Mouse (Mus musculus) liver, postnatal 0 days (tissue): ENCODE results near the gene Tbc1d10c. TPM values are rescaled to one million over a fixed set of nuclear protein-coding genes. Genes with fewer than 3 reads are reported as not detected.

Source experiments
- ATAC-seq: fragments of 200-750 bp; cut with Nextera tagmentation; 2 replicates; pipeline ENCODE4 v1.8.0; 2017; ENCODE audit warnings: mild to moderate bottlenecking, moderate library complexity
- DNase-seq: peaks from one replicate; pipeline ENCODE4 v3.0.0-alpha.2; 2016
- H3K27ac ChIP-seq: fragments of 300-500 bp; sonication (generic); 2 replicates; pipeline ENCODE4 v1.5.1; 2014; ENCODE audit warnings: antibody characterized with exemption, moderate library complexity, mild to moderate bottlenecking, low read depth
- H3K27me3 ChIP-seq: fragments of 300-500 bp; sonication (generic); 2 replicates; pipeline ENCODE4 v1.6.1; 2014; ENCODE audit warnings: low read length, control low read depth, mixed read lengths; ENCODE audit not compliant: insufficient read depth
- H3K36me3 ChIP-seq: fragments of 300-500 bp; sonication (generic); replicated peaks from 2 replicates; pipeline ENCODE4 v1.6.1; 2014; ENCODE audit warnings: mild to moderate bottlenecking, control low read depth, low read length, moderate library complexity, mixed read lengths; ENCODE audit not compliant: insufficient read depth
- H3K4me1 ChIP-seq: fragments of 300-500 bp; sonication (generic); 2 replicates; pipeline ENCODE4 v1.6.1; 2014; ENCODE audit warnings: antibody characterized with exemption, mild to moderate bottlenecking, control low read depth; ENCODE audit not compliant: insufficient read depth
- H3K4me2 ChIP-seq: fragments of 300-500 bp; sonication (generic); 2 replicates; pipeline ENCODE4 v1.6.1; 2014; ENCODE audit warnings: low read depth, mild to moderate bottlenecking, low read length, moderate library complexity, mixed read lengths
- H3K4me3 ChIP-seq: fragments of 300-500 bp; sonication (generic); 2 replicates; pipeline ENCODE4 v1.5.1; 2014; ENCODE audit warnings: low read depth, low read length
- H3K9ac ChIP-seq: fragments of 300-500 bp; sonication (generic); replicated peaks from 2 replicates; pipeline ENCODE4 v1.6.1; 2014; ENCODE audit warnings: mild to moderate bottlenecking, moderate library complexity
- H3K9me3 ChIP-seq: fragments of 300-500 bp; sonication (generic); 2 replicates; pipeline ENCODE4 v1.6.1; 2016; ENCODE audit warnings: mild to moderate bottlenecking, control low read depth, low read length, mixed read lengths
- CTCF ChIP-seq: sonication (generic); IDR thresholded peaks from 2 replicates; pipeline ENCODE4 v1.5.1; 2016; ENCODE audit warnings: antibody characterized with exemption, low read depth
- EP300 ChIP-seq: IDR thresholded peaks from 2 replicates; pipeline ENCODE4 v1.6.1; 2016; ENCODE audit warnings: antibody characterized with exemption, low read depth, mild to moderate bottlenecking
- WGBS: fragments of 180-500 bp; shearing (Covaris S2); extraction: QIAGEN DNeasy Blood & Tissue Kit; methylation state at CpG from one replicate; pipeline ENCODE4 v1.1.7; 2014; ENCODE audit not compliant: insufficient replicate concordance; 5-methylcytosine and 5-hydroxymethylcytosine counted together
- polyA plus RNA-seq: library from polyadenylated mRNA; unstranded; fragments of >200 nt; fragmentation: Nextera tagmentation; extraction: Ambion mirVana; gene quantifications from 2 replicates; pipeline ENCODE4 v1.2.1, GENCODE M21; 2015

The Tbc1d10c gene
- polyA plus RNA-seq, 1 experiment from 2014 or later: 9.9 TPM

- Histone ChIP-seq H3K36me3 (peaks cover 47% of the 10 kb centered on the region), H3K9ac (no peak overlapping the region), H3K4me1 (peaks cover 33% of the 10 kb centered on the region), H3K27ac (no peak overlapping the region), H3K4me3 (no peak overlapping the region), H3K4me2 (no peak overlapping the region), H3K27me3 (no peaks in the 10 kb centered on the region), H3K9me3 (no peaks in the 10 kb centered on the region)
- no peak for ATAC-seq
- no peak for DNase-seq
- TF ChIP-seq EP300: no peak
- no peak for TF ChIP-seq CTCF
- 79% methylated on average over 8 of the region's 8 CpGs for WGBS
These were observed 38.4 kb downstream of the Tbc1d10c start for GRCm38 (mm10) chr19:4152445-4153231.

- Histone ChIP-seq H3K4me3 (no peak overlapping the region), H3K27me3 (no peaks in the 10 kb centered on the region), H3K9ac (no peak overlapping the region), H3K27ac (no peak overlapping the region), H3K9me3 (no peaks in the 10 kb centered on the region), H3K4me2 (no peak overlapping the region), H3K36me3 (peaks cover 40% of the 10 kb centered on the region), H3K4me1 (peaks cover 38% of the 10 kb centered on the region)
- 78% methylated on average over 5 of the region's 5 CpGs for WGBS
- TF ChIP-seq CTCF: no peak
- no peak for TF ChIP-seq EP300
- ATAC-seq: no peak
- no peak for DNase-seq
These were observed 39.2 kb downstream of the Tbc1d10c start for GRCm38 (mm10) chr19:4151898-4152297.

- no peak overlapping the region for H3K4me3 ChIP-seq
- H3K36me3 ChIP-seq: peaks cover 36% of the 10 kb centered on the region
- DNase-seq: no peak
- H3K4me2 ChIP-seq: no peak overlapping the region
- H3K9me3 ChIP-seq: no peaks in the 10 kb centered on the region
- H3K4me1 ChIP-seq: peaks cover 42% of the 10 kb centered on the region
- H3K27me3 ChIP-seq: no peaks in the 10 kb centered on the region
- no peak overlapping the region for H3K27ac ChIP-seq
- no peak for ATAC-seq
- 71% methylated on average over 4 of the region's 5 CpGs for WGBS
- no peak for TF ChIP-seq EP300
- TF ChIP-seq CTCF: no peak
- no peak overlapping the region for H3K9ac ChIP-seq
These were observed 39.6 kb downstream of the Tbc1d10c start for GRCm38 (mm10) chr19:4151488-4151860.

- H3K4me2 ChIP-seq: no peak overlapping the region
- peaks cover 30% of the 10 kb centered on the region for H3K36me3 ChIP-seq
- ATAC-seq (no peak), DNase-seq (no peak)
- WGBS: 88% methylated on average over 22 of the region's 22 CpGs
- no peaks in the 10 kb centered on the region for H3K27me3 ChIP-seq
- H3K9me3 ChIP-seq: no peaks in the 10 kb centered on the region
- H3K4me1 ChIP-seq: peaks cover 45% of the 10 kb centered on the region
- no peak overlapping the region for H3K27ac ChIP-seq
- no peak overlapping the region for H3K4me3 ChIP-seq
- no peak overlapping the region for H3K9ac ChIP-seq
- TF ChIP-seq EP300 (no peak), CTCF (no peak)
These were observed 40.3 kb downstream of the Tbc1d10c start for GRCm38 (mm10) chr19:4150567-4151487.

- peak overlapping the region; percentile 89 for H3K4me2 ChIP-seq
- H3K27ac ChIP-seq: no peak overlapping the region
- no peak for TF ChIP-seq EP300
- no peak for TF ChIP-seq CTCF
- DNase-seq (no peak), ATAC-seq (no peak)
- H3K27me3 ChIP-seq: no peaks in the 10 kb centered on the region
- no peaks in the 10 kb centered on the region for H3K9me3 ChIP-seq
- H3K4me3 ChIP-seq: peak overlapping the region; percentile 86; the same call in 1 of the 2 replicates
- 89% methylated on average over 17 of the region's 17 CpGs for WGBS
- H3K9ac ChIP-seq: peak overlapping the region; percentile 94; the same call in 1 of the 2 replicates
- peaks cover 48% of the 10 kb centered on the region for H3K4me1 ChIP-seq
- H3K36me3 ChIP-seq: peaks cover 30% of the 10 kb centered on the region
These were observed 41.2 kb downstream of the Tbc1d10c start for GRCm38 (mm10) chr19:4149764-4150461.

- peak overlapping the region; percentile 94 for H3K9ac ChIP-seq
- ATAC-seq: no peak
- no peak for DNase-seq
- peak overlapping the region; percentile 84; the same call in 1 of the 2 replicates for H3K27ac ChIP-seq
- peak overlapping the region; percentile 89 for H3K4me2 ChIP-seq
- WGBS: 69% methylated on average over 11 of the region's 11 CpGs
- no peaks in the 10 kb centered on the region for H3K9me3 ChIP-seq
- H3K4me3 ChIP-seq: peak overlapping the region; percentile 86
- H3K4me1 ChIP-seq: peaks cover 43% of the 10 kb centered on the region
- TF ChIP-seq CTCF (no peak), EP300 (no peak)
- H3K36me3 ChIP-seq: peaks cover 30% of the 10 kb centered on the region
- H3K27me3 ChIP-seq: no peaks in the 10 kb centered on the region
These were observed 41.8 kb downstream of the Tbc1d10c start for GRCm38 (mm10) chr19:4149283-4149682.
